Mouse (Mus musculus) liver, embryonic 11.5 days (tissue): ENCODE results near the gene Smtnl2. TPM values are rescaled to one million over a fixed set of nuclear protein-coding genes. Genes with fewer than 3 reads are reported as not detected.

Experiments
- ATAC-seq: fragments of 200-750 bp; cut with Nextera tagmentation; replicated peaks from 2 replicates; pipeline ENCODE4 v1.8.0; 2017; ENCODE audit warnings: moderate number of reproducible peaks, mild to moderate bottlenecking, moderate TSS enrichment, moderate library complexity; ENCODE audit not compliant: low FRiP score
- DNase-seq: peaks from one replicate; pipeline ENCODE4 v3.0.0-alpha.2; 2017; ENCODE audit warnings: low spot score
- H3K27ac ChIP-seq: fragments of 300-500 bp; sonication (generic); 2 replicates; pipeline ENCODE4 v1.5.1; 2014; ENCODE audit warnings: mild to moderate bottlenecking, low read depth, low read length, control low read depth
- H3K27me3 ChIP-seq: fragments of 300-500 bp; sonication (generic); replicated peaks from 2 replicates; pipeline ENCODE4 v1.6.1; 2014; ENCODE audit warnings: low read length, mixed read lengths; ENCODE audit not compliant: control insufficient read depth, insufficient read depth
- H3K36me3 ChIP-seq: fragments of 300-500 bp; sonication (generic); 2 replicates; pipeline ENCODE4 v1.6.1; 2014; ENCODE audit warnings: mild to moderate bottlenecking, low read length, moderate library complexity, mixed read lengths; ENCODE audit not compliant: control insufficient read depth, insufficient read depth
- H3K4me1 ChIP-seq: fragments of 300-500 bp; sonication (generic); replicated peaks from 2 replicates; pipeline ENCODE4 v1.6.1; 2014; ENCODE audit warnings: low read length, mixed read lengths; ENCODE audit not compliant: control insufficient read depth, insufficient read depth
- H3K4me2 ChIP-seq: fragments of 300-500 bp; sonication (generic); 2 replicates; pipeline ENCODE4 v1.6.1; 2014; ENCODE audit warnings: mild to moderate bottlenecking, control low read depth, moderate library complexity
- H3K4me3 ChIP-seq: fragments of 300-500 bp; sonication (generic); 2 replicates; pipeline ENCODE4 v1.5.1; 2014; ENCODE audit warnings: low read depth, low read length, control low read depth
- H3K9ac ChIP-seq: fragments of 300-500 bp; sonication (generic); 2 replicates; pipeline ENCODE4 v1.6.1; 2014; ENCODE audit warnings: low read depth, low read length, control low read depth
- H3K9me3 ChIP-seq: fragments of 300-500 bp; sonication (generic); 2 replicates; pipeline ENCODE4 v1.6.1; 2016; ENCODE audit warnings: low read length, inconsistent platforms, mixed read lengths; ENCODE audit not compliant: control insufficient read depth
- WGBS: fragments of 180-500 bp; shearing (Covaris S2); extraction: QIAGEN DNeasy Blood & Tissue Kit; methylation state at CpG from one replicate; pipeline ENCODE4 v1.1.7; 2014; 5-methylcytosine and 5-hydroxymethylcytosine counted together
- polyA plus RNA-seq: library from polyadenylated mRNA; unstranded; fragments of >200 nt; fragmentation: Nextera tagmentation; extraction: Ambion mirVana; gene quantifications from 2 replicates; pipeline ENCODE4 v1.2.1, GENCODE M21; 2014

The Smtnl2 gene
- polyA plus RNA-seq, result 22.9 and 24.8 TPM in 2 replicates

DNA sequence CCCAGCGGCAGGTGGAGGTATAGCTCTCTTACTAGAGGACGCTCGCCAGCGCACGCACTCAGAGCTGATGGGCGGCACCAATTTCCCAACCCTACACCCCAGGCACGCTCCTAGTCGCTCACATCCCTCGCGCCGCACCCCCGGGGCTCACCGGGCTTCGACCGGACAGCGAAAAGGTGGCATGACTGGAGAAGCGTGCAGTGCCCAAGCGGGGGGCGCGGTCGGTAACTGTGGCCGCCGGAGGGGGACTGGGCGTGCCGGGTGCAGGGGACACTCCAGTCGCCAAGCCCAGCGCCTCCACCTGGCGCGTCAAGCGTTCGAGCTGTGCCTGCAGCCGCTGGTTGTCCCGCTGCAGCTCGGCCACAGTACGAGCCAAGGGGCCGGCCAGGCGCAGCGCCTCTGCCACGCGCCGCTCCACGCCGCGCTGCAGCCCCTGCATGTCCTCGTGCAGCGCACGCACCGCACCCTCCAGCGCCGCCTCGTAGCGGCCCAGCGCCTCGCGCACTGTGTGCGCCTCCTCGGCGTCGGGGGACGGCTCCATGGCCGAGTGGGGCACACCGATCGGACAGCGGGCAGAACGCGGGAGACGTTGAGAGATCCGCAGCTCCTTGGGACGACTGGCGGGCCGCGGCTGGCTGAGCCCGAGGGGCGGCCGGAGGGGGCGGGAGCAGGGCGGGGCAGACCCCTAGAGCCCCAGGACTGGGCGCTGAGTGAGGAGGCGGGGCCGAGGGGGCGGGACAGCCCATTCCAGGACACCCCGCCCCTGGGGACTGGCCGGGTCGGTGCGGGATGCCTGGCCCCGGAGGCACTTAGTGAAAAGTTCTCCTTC, at the start of gene Smtnl2:
TSS of gene Smtnl2 (minus strand) at position 621 of the 829 bp plus-strand sequence.
- Histone ChIP-seq H3K9ac (peak within 1 kb of the TSS; percentile 70), H3K4me2 (peak within 1 kb of the TSS; percentile 98), H3K27me3 (peaks cover 8% of the 10 kb centered on the region; the same call in 1 of the 2 replicates), H3K4me1 (peaks cover 51% of the 10 kb centered on the region), H3K4me3 (peak within 1 kb of the TSS; percentile 80), H3K9me3 (no peaks in the 10 kb centered on the region), H3K36me3 (no peaks in the 10 kb centered on the region), H3K27ac (no peak within 1 kb of the TSS)
- under 1% methylated on average over 86 of the region's 86 CpGs for WGBS
- ATAC-seq, result peak; percentile 87
- DNase-seq, result peak; percentile 89

DNA sequence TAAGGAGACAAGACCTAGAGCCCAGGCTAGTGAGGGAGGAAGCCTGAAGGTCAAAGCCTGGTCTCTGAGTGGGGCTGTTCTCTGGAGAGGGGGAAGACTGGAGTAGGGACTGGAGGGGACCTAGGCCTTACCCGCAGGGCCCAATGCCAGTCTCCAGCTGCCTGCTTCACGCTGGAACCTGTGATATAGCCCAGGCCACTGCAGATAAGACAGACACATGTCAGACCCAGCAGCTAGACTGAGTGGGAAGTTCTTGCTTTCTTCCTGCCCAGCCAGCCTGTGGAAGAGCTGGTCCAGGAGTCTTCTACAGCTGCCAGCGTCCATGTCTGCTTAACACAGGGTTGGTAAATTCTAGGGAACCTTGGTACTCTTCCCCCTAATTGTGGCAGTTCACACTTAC, 47.0 kb upstream of the Smtnl2 start:
- peak; percentile 35 for ATAC-seq
- DNase-seq, result no peak
- peak overlapping the region; percentile 8; the same call in 1 of the 2 replicates for H3K27ac ChIP-seq
- peaks cover 43% of the 10 kb centered on the region for H3K4me1 ChIP-seq
- H3K27me3 ChIP-seq, result no peaks in the 10 kb centered on the region
- H3K36me3 ChIP-seq, result peaks cover 8% of the 10 kb centered on the region; the same call in 1 of the 2 replicates
- no peak overlapping the region for H3K4me3 ChIP-seq
- WGBS, result 42% methylated on average over 3 of the region's 3 CpGs
- H3K9ac ChIP-seq, result no peak overlapping the region
- no peaks in the 10 kb centered on the region for H3K9me3 ChIP-seq
- no peak overlapping the region for H3K4me2 ChIP-seq

DNA sequence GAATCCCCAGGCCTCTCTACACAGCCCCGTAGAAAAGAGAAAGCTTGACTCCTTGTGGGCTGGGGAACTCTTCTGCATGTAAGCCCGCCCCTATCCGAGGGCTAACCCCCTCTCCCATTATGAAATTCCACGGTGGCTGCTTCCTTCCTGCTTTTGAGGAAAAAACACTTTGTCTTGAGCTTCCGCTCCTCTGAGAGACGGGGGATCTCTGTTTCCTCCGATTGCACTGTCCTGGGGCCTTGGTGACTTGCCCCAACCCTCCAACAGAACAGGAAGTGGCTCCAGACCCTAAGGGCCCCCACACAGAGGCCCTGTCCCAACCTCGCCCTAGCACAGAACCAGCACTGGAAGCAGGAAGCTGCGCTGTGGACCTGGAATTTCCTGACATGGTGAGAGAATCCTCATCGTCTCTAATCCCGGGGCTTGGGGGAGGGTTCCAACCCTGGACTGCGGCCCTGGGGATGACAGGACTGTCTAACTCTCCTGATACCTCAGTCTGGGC, 46.5 kb upstream of the Smtnl2 start:
- Histone ChIP-seq H3K9ac (no peak overlapping the region), H3K4me2 (no peak overlapping the region; the same call in 1 of the 2 replicates)

DNA sequence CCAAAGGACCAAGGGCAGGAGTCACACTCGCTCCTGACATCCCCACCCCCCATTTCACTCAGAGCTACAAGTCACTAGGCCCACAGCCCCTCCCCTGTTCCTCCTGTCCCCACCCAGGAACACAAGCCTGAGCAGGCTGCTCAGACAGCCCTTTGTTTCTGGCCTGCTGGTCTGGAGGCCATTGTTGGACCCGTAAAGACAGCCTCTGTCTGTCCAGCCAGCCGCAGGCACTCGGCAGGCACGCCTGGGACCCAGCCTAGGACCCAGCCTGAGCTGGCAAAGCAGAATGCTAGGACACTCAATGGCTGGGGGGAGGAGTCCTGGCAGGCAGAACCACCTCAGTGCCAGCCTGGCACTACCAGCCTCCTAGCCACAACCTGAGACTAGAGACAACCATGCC, 44.2 kb upstream of the Smtnl2 start:
- no peak for DNase-seq
- Histone ChIP-seq H3K27ac (no peak overlapping the region), H3K4me1 (peaks cover 30% of the 10 kb centered on the region), H3K36me3 (peaks cover 19% of the 10 kb centered on the region), H3K27me3 (no peaks in the 10 kb centered on the region), H3K9me3 (no peaks in the 10 kb centered on the region), H3K4me2 (no peak overlapping the region), H3K4me3 (no peak overlapping the region), H3K9ac (no peak overlapping the region)
- WGBS, result 83% methylated on average over 5 of the region's 5 CpGs
- no peak for ATAC-seq

More for the DNA sequence above, 46.5 kb upstream of the Smtnl2 start:
- Histone ChIP-seq H3K4me3 (no peak overlapping the region), H3K36me3 (peaks cover 8% of the 10 kb centered on the region; the same call in 1 of the 2 replicates), H3K9me3 (no peaks in the 10 kb centered on the region), H3K27me3 (no peaks in the 10 kb centered on the region), H3K27ac (peak overlapping the region; percentile 8; the same call in 1 of the 2 replicates), H3K4me1 (peaks cover 43% of the 10 kb centered on the region)
- ATAC-seq (peak; percentile 40), DNase-seq (no peak)
- WGBS, result 54% methylated on average over 12 of the region's 12 CpGs

DNA sequence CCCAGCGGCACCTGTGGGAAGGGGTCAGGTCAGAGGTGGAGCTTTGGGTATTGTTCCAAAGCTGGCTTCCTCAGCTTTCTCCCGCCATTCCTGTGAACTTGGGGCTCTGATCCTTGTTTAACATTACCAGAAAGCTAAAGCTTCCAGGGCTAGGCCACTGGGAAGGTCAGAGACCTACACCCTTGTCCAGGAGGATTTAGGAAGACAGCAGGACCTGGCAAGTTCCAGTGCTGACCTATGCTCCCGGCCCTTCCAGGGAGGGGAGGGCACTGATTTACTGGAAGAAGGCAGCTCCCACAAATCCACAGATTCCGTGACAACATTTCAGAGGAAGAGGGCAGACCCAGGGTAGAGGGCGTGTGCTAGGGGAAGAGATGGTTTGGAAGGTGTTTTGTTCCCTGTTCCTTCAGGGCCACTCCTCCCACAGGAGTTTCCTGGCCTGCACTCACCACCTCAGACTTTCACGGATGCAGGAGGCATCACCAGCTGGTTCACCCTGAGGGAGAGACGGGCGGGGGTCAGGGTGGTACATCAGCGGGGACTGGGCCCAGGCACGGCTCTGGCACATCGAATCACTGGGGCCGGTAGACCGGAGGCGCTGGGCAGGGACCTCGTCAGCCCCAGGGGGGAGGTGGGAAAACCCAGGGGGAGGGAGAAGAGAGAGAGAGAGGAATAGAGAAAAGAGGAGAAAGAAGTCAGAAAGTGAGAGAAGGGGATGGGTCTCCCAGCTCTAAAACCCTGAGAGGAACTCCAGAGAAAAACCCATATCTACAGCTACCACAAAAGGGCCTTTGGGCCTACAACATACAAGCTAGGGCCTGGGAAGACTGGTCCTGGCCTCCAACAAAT, 41.8 kb upstream of the Smtnl2 start:
- Histone ChIP-seq H3K4me3 (no peak overlapping the region), H3K4me2 (no peak overlapping the region), H3K27me3 (no peaks in the 10 kb centered on the region), H3K4me1 (peaks cover 14% of the 10 kb centered on the region), H3K36me3 (peaks cover 42% of the 10 kb centered on the region), H3K9ac (no peak overlapping the region), H3K9me3 (no peaks in the 10 kb centered on the region), H3K27ac (no peak overlapping the region)
- DNase-seq (no peak), ATAC-seq (no peak)
- 69% methylated on average over 15 of the region's 15 CpGs for WGBS

DNA sequence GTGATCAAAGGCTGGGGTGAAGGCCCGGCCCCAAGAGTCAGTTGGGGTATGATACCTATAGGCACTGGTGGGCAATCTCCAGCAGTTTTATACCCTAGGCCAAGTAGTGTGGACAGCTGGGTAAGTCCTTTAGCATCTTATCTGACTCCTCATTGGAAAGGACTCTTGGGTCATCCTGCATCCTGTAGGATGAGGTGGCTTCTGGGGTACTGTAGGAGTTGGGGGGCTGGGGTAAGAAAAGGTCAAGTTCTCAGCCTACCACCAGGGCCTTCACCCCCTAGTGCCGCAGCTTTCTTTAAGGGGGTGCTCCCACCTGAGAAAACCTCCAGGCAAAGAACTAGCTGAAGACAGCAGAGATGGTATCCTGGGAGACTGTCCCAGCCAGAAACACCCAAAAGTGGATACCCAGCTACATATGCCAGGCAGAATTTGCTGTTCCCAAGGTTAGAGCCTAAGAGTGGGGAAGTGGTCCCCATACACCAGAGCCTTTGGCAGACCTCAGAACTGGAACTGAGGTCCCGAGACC, 40.7 kb upstream of the Smtnl2 start:
- H3K27ac ChIP-seq, result no peak overlapping the region

DNA sequence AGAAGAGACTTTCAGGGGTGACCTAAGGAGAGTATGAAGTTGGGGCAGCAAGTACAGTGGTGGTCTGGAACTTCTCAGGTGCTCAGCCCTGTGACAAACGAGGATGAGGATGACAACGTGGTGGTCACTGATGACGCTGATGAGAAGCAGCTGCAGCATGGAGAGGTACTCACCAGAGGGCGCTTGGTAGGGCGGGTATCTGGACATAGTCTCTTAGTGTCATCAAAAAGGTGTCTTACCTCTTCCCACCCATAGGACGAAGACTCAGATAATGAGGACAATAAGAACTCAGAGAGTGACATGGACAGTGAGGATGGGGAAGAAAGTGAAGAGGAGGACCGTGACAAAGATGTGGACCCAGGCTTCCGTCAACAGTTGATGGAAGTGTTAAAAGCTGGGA, 36.0 kb upstream of the Smtnl2 start:
- H3K36me3 ChIP-seq, result peaks cover 86% of the 10 kb centered on the region
- H3K4me1 ChIP-seq, result peaks cover 14% of the 10 kb centered on the region
- H3K4me3 ChIP-seq, result no peak overlapping the region
- H3K27me3 ChIP-seq, result no peaks in the 10 kb centered on the region
- no peak for DNase-seq
- no peak overlapping the region for H3K9ac ChIP-seq
- H3K9me3 ChIP-seq, result no peaks in the 10 kb centered on the region
- H3K27ac ChIP-seq, result no peak overlapping the region
- 85% methylated on average over 8 of the region's 8 CpGs for WGBS
- no peak for ATAC-seq
- no peak overlapping the region for H3K4me2 ChIP-seq

More for the DNA sequence above, 40.7 kb upstream of the Smtnl2 start:
- H3K4me1 ChIP-seq, result peaks cover 5% of the 10 kb centered on the region; the same call in 1 of the 2 replicates
- WGBS, result 72% methylated on average over 3 of the region's 3 CpGs
- ATAC-seq (no peak), DNase-seq (no peak)
- no peaks in the 10 kb centered on the region for H3K27me3 ChIP-seq
- no peak overlapping the region for H3K4me2 ChIP-seq
- no peaks in the 10 kb centered on the region for H3K9me3 ChIP-seq
- no peak overlapping the region for H3K4me3 ChIP-seq
- no peak overlapping the region for H3K9ac ChIP-seq
- peaks cover 53% of the 10 kb centered on the region for H3K36me3 ChIP-seq
